Mouse (Mus musculus) erythroblast, embryonic 14.5 days (primary cell): ENCODE measurements around the gene Klhl40.

ENCODE experiments used
- GATA1 ChIP-seq: IDR thresholded peaks from 2 replicates; pipeline ENCODE4 v1.6.1; 2012; ENCODE audit warnings: low read length, inconsistent platforms, mixed read lengths
- TAL1 ChIP-seq: IDR thresholded peaks from 3 replicates; pipeline ENCODE4 v1.6.1; 2012; ENCODE audit warnings: low read length, inconsistent platforms, mixed read lengths

- TF ChIP-seq GATA1 (no peak), TAL1 (no peak)
Observed at GRCm38 (mm10) chr9:121778066-121778624, 738 bp downstream of the Klhl40 start.
